Mouse (Mus musculus): ENCODE data around the gene Myzap.

The Myzap gene

DNA sequence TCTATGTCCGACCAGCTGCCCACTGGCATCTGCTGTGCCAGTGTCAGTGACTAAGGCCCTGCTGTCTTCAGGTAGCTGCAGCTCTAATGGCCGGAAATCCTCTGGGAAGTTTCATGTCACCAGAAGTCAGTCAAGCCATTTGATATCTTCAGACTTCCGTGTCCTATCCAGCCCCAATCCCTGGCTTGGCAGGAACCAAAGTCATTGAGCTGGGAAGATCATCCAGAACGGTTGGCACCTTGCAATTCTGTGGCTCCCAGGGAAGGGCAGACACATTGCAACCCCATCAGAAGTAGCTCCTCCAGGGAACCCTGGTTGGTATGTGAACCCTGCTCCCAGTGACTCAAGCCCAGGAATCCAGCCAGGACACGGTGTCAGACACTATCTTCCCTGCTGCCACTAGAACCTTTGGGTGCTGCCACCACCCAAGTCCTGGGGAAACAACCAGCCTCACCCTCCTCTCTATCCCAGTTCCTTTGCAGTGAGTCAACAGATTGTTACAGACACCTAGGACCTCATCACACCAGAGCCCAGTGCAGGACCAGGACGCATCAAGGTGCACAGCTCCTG, 18.3 kb downstream of the Myzap start:
- TF ChIP-seq NANOG (IDR thresholded peaks at IDR 0.05; ENCODE audit: borderline replicate concordance, low read length) = no peak
- TF ChIP-seq CTCF (conservative IDR thresholded peaks at IDR 0.05; ENCODE audit: low read length) = no peak
- no peak for TF ChIP-seq POU5F1 (IDR thresholded peaks at IDR 0.05; ENCODE audit: borderline replicate concordance, low read length)
- no peak overlapping the region for H3K4me3 ChIP-seq (replicated peaks; ENCODE audit: low read length)
- no peaks in the 10 kb centered on the region for H3K27me3 ChIP-seq (ENCODE audit: insufficient read depth, low read length)
- 0 out of 2 replicates have a peak, but pooled peaks cover 4% of the 10 kb centered on the region for H3K4me1 ChIP-seq (replicated peaks; ENCODE audit: low read depth, low read length)
- H3K36me3 ChIP-seq (ENCODE audit: insufficient read depth, low read length) = no peaks in the 10 kb centered on the region
- no peaks in the 10 kb centered on the region for H3K9me3 ChIP-seq (ENCODE audit: low read length)

DNA sequence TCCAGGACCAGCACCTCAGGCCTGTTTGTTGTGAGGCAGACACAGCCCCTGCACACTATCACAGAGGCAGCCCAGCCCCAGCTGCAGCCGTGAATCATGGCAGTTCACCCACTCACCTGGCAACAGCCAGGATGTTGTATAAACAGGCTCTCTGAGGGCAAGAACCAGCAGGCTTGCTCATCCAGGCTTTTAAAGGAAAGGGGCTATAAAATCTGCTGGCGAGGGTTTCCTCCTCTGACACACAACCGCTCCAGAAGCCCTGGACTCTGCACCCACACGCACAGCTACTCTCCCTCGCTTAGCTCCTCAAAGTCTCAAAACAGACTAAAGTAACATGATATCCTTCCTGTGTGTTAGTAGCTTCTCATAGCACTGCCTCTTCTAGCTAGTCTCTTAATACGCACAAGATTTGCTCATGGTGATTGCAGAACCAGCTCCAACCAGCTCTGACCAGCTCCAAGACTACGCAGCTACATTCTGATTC, 21.0 kb downstream of the Myzap start:
- no peak for TF ChIP-seq POU5F1 (IDR thresholded peaks at IDR 0.05; ENCODE audit: borderline replicate concordance, low read length)
- no peak for TF ChIP-seq NANOG (IDR thresholded peaks at IDR 0.05; ENCODE audit: borderline replicate concordance, low read length)
- no peak for TF ChIP-seq CTCF (conservative IDR thresholded peaks at IDR 0.05; ENCODE audit: low read length)
- H3K36me3 ChIP-seq (ENCODE audit: insufficient read depth, low read length) = no peaks in the 10 kb centered on the region
- H3K27me3 ChIP-seq (ENCODE audit: insufficient read depth, low read length) = no peaks in the 10 kb centered on the region
- H3K4me1 ChIP-seq (replicated peaks; ENCODE audit: low read depth, low read length) = peaks cover 30% of the 10 kb centered on the region
- no peak overlapping the region for H3K4me3 ChIP-seq (replicated peaks; ENCODE audit: low read length)
- H3K9me3 ChIP-seq (ENCODE audit: low read length) = no peaks in the 10 kb centered on the region

DNA sequence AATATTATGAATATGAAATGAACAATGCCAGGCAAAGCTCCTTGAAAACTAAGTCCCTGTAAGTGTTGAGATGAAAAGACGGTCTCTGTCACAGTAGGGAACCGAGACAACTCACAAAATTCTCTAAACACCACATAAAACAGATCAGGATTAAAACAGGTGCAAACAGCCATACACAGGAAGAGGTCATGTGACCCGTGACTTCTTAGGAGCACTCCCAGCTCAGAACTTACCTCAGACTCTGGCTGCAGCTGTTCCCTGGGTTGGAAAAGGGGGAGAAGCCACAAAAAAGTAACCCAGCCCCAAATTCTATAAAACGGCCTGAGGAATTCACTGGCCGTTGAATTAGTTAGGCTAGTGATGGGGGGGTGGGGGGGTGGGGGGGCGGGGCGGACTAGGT, 22.0 kb downstream of the Myzap start:
- Histone ChIP-seq H3K9me3 (ENCODE audit: low read length) (no peaks in the 10 kb centered on the region), H3K27me3 (ENCODE audit: insufficient read depth, low read length) (no peaks in the 10 kb centered on the region), H3K4me3 (replicated peaks; ENCODE audit: low read length) (no peak overlapping the region), H3K36me3 (ENCODE audit: insufficient read depth, low read length) (no peaks in the 10 kb centered on the region), H3K4me1 (replicated peaks; ENCODE audit: low read depth, low read length) (peaks cover 33% of the 10 kb centered on the region)
- TF ChIP-seq CTCF (conservative IDR thresholded peaks at IDR 0.05; ENCODE audit: low read length) (no peak), NANOG (IDR thresholded peaks at IDR 0.05; ENCODE audit: borderline replicate concordance, low read length) (no peak), POU5F1 (IDR thresholded peaks at IDR 0.05; ENCODE audit: borderline replicate concordance, low read length) (no peak)

DNA sequence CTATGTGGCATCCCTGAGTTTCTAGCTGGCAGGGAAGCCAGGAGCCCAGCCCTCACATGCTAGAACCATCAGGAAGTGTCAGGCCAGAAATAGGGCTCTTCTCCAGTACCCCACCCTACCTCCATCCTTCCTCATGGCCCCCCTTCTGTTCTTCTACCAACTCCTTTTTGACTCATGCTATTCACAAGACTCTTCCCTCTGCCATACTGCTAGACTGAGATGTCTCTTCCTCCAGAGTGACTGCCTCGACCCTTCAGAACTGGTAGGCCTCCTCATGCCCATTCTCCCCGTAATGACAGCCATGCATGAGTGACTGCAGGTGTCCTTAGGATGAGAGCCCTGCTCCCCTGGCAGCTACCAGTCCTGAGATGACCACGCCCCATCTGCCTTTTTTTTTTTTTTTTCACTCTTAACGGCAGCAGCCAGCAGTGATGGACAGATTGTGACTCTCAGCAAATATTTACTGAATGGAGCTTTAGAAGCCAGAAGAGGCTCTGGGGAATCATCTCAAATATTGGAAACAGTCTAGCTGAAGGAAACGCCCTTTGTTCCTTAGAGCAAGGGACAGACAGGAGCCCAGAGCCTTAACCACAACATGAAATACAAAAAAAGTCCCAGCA, 23.7 kb downstream of the Myzap start:
- no peak for TF ChIP-seq CTCF (conservative IDR thresholded peaks at IDR 0.05; ENCODE audit: low read length)
- TF ChIP-seq NANOG (IDR thresholded peaks at IDR 0.05; ENCODE audit: borderline replicate concordance, low read length) = no peak
- no peak for TF ChIP-seq POU5F1 (IDR thresholded peaks at IDR 0.05; ENCODE audit: borderline replicate concordance, low read length)
- Histone ChIP-seq H3K9me3 (ENCODE audit: low read length) (no peaks in the 10 kb centered on the region), H3K4me1 (replicated peaks; ENCODE audit: low read depth, low read length) (peaks cover 33% of the 10 kb centered on the region), H3K36me3 (ENCODE audit: insufficient read depth, low read length) (no peaks in the 10 kb centered on the region), H3K4me3 (replicated peaks; ENCODE audit: low read length) (no peak overlapping the region), H3K27me3 (ENCODE audit: insufficient read depth, low read length) (no peaks in the 10 kb centered on the region)

DNA sequence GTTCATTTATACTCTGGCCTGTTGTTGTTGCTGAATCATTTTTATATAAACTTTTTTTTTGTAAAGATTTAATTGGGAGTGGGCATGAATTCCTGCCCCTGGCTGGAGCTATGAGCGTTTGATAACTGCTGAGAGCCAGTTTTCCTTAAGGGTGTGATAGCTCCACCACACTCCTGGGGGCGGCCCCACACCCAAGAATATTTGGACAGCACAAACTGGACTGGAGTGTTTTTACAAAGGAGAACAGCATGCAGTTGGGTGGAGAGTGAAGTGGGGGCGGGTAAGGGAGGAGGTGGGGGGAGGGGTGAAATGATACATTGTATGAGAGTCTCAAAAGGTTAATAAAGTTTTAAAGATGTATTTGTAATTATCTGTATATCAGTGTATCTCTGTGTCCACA, 24.8 kb downstream of the Myzap start:
- H3K9me3 ChIP-seq (ENCODE audit: low read length) = no peaks in the 10 kb centered on the region
- no peaks in the 10 kb centered on the region for H3K27me3 ChIP-seq (ENCODE audit: insufficient read depth, low read length)
- no peak overlapping the region for H3K4me3 ChIP-seq (replicated peaks; ENCODE audit: low read length)
- TF ChIP-seq CTCF (conservative IDR thresholded peaks at IDR 0.05; ENCODE audit: low read length) (no peak), NANOG (IDR thresholded peaks at IDR 0.05; ENCODE audit: borderline replicate concordance, low read length) (no peak), POU5F1 (IDR thresholded peaks at IDR 0.05; ENCODE audit: borderline replicate concordance, low read length) (no peak)
- no peaks in the 10 kb centered on the region for H3K36me3 ChIP-seq (ENCODE audit: insufficient read depth, low read length)
- H3K4me1 ChIP-seq (replicated peaks; ENCODE audit: low read depth, low read length) = peaks cover 30% of the 10 kb centered on the region

DNA sequence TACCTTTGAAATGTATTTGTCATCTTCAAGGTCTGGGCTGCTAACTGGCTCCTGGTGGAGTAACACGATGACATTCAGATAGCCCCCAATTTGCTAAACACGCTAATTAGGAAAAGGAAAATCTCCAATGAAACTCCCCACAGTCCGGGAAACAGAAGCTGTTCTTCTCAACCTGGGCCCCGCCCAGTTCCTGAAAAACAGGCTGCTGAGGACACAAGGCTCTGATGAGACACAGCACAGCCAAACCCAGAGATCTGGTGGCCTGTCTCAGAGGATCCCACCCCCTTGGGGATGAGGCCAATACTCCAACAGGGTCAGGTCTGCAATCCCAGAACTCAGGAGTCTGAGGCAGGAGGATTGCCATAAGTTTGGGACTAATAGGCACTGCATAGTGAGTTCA, 25.4 kb downstream of the Myzap start:
- Histone ChIP-seq H3K36me3 (ENCODE audit: insufficient read depth, low read length) (no peaks in the 10 kb centered on the region), H3K27me3 (ENCODE audit: insufficient read depth, low read length) (no peaks in the 10 kb centered on the region), H3K4me1 (replicated peaks; ENCODE audit: low read depth, low read length) (peaks cover 30% of the 10 kb centered on the region), H3K9me3 (ENCODE audit: low read length) (no peaks in the 10 kb centered on the region), H3K4me3 (replicated peaks; ENCODE audit: low read length) (no peak overlapping the region)
- no peak for TF ChIP-seq POU5F1 (IDR thresholded peaks at IDR 0.05; ENCODE audit: borderline replicate concordance, low read length)
- TF ChIP-seq CTCF (conservative IDR thresholded peaks at IDR 0.05; ENCODE audit: low read length) = no peak
- no peak for TF ChIP-seq NANOG (IDR thresholded peaks at IDR 0.05; ENCODE audit: borderline replicate concordance, low read length)

DNA sequence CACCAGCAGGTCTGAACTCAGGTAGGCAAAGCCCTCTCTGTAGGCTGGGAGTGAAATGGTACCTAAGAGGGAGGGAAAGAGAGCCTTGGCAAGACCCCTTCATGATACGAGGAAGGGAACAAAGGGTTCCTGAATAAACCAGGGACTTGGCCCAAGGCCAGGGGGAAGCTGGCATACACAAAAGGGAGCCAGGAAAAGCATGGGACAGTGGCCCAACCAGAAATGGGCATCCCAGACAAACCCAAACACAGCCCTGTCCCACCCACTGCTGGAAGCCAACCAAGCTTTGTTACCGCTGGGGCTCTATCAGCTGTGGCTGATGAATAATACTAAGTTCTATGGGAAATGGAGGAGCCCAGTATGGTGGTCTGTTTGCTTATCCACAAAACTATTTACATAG, 34.4 kb downstream of the Myzap start:
- Histone ChIP-seq H3K4me1 (replicated peaks; ENCODE audit: low read depth, low read length) (no peaks in the 10 kb centered on the region), H3K9me3 (ENCODE audit: low read length) (peaks cover 14% of the 10 kb centered on the region), H3K27me3 (ENCODE audit: insufficient read depth, low read length) (no peaks in the 10 kb centered on the region), H3K4me3 (replicated peaks; ENCODE audit: low read length) (no peak overlapping the region), H3K36me3 (ENCODE audit: insufficient read depth, low read length) (no peaks in the 10 kb centered on the region)
- no peak for TF ChIP-seq NANOG (IDR thresholded peaks at IDR 0.05; ENCODE audit: borderline replicate concordance, low read length)
- TF ChIP-seq CTCF (conservative IDR thresholded peaks at IDR 0.05; ENCODE audit: low read length) = no peak
- no peak for TF ChIP-seq POU5F1 (IDR thresholded peaks at IDR 0.05; ENCODE audit: borderline replicate concordance, low read length)

DNA sequence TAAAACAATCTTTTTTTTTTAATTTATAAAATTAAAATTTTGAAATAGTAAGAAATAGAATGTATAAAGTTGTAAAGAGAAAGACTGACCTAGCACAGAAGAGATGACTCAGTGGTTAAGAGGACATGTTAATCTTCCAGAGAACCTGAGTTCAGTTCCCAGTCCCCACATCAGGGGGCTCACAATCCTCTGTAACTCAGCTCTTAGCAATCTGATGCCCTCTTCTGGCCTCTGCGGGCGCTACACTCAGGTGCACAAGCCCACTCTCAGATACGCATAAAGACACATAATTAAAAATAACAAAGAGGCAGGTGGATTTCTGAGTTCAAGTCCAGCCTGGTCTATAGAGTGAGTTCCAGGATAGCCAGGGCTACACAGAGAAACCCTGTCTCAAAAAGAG, 38.2 kb downstream of the Myzap start:
- peaks cover 6% of the 10 kb centered on the region for H3K9me3 ChIP-seq (ENCODE audit: low read length)
- H3K36me3 ChIP-seq (ENCODE audit: insufficient read depth, low read length) = no peaks in the 10 kb centered on the region
- TF ChIP-seq POU5F1 (IDR thresholded peaks at IDR 0.05; ENCODE audit: borderline replicate concordance, low read length) (no peak), CTCF (conservative IDR thresholded peaks at IDR 0.05; ENCODE audit: low read length) (peak; percentile 13; the same call in 1 of the 2 replicates)
- no peaks in the 10 kb centered on the region for H3K27me3 ChIP-seq (ENCODE audit: insufficient read depth, low read length)
- no peak overlapping the region for H3K4me3 ChIP-seq (replicated peaks; ENCODE audit: low read length)
- H3K4me1 ChIP-seq (replicated peaks; ENCODE audit: low read depth, low read length) = no peaks in the 10 kb centered on the region

All from E14TG2a.4 (cell line).